Mouse (Mus musculus) limb, embryonic 14.5 days (tissue): ENCODE results near the gene Vmn1r206. TPM values are rescaled to one million over a fixed set of nuclear protein-coding genes. Genes with fewer than 3 reads are reported as not detected.
"Not testable (repeated sequence)": the region's sequence is repeated elsewhere in the genome, so short reads cannot be mapped to it uniquely, and the experiment has no call there.

Source experiments
- ATAC-seq: fragments of 200-750 bp; cut with Nextera tagmentation; 2 replicates; pipeline ENCODE4 v1.8.0; 2017; ENCODE audit warnings: low read depth, moderate number of reproducible peaks, moderate TSS enrichment; ENCODE audit not compliant: low FRiP score
- DNase-seq: peaks from one replicate; pipeline ENCODE4 v3.0.0-alpha.2; 2015; ENCODE audit warnings: low spot score
- H3K27ac ChIP-seq: fragments of 300-500 bp; sonication (generic); replicated peaks from 2 replicates; pipeline ENCODE4 v1.5.1; 2014; ENCODE audit warnings: low read depth, mild to moderate bottlenecking, low read length, moderate library complexity, mixed read lengths
- H3K27me3 ChIP-seq: fragments of 300-500 bp; sonication (generic); 2 replicates; pipeline ENCODE4 v1.6.1; 2014; ENCODE audit warnings: low read length, mixed read lengths; ENCODE audit not compliant: control insufficient read depth, insufficient read depth
- H3K36me3 ChIP-seq: fragments of 300-500 bp; sonication (generic); 2 replicates; pipeline ENCODE4 v1.6.1; 2014; ENCODE audit warnings: mild to moderate bottlenecking, low read length, moderate library complexity, mixed read lengths; ENCODE audit not compliant: control insufficient read depth, insufficient read depth
- H3K4me1 ChIP-seq: fragments of 300-500 bp; sonication (generic); 2 replicates; pipeline ENCODE4 v1.6.1; 2014; ENCODE audit warnings: antibody characterized with exemption, low read length, mixed read lengths; ENCODE audit not compliant: control insufficient read depth, insufficient read depth
- H3K4me2 ChIP-seq: fragments of 300-500 bp; sonication (generic); replicated peaks from 2 replicates; pipeline ENCODE4 v1.6.1; 2014; ENCODE audit warnings: low read depth, mild to moderate bottlenecking, low read length, moderate library complexity; ENCODE audit not compliant: severe bottlenecking
- H3K4me3 ChIP-seq: fragments of 300-500 bp; sonication (generic); replicated peaks from 2 replicates; pipeline ENCODE4 v1.5.1; 2014; ENCODE audit warnings: low read length
- H3K9ac ChIP-seq: fragments of 300-500 bp; sonication (generic); 2 replicates; pipeline ENCODE4 v1.6.1; 2014; ENCODE audit warnings: mild to moderate bottlenecking, low read depth, low read length, moderate library complexity; ENCODE audit not compliant: severe bottlenecking
- H3K9me3 ChIP-seq: fragments of 300-500 bp; sonication (generic); 2 replicates; pipeline ENCODE4 v1.6.1; 2016; ENCODE audit warnings: low read length; ENCODE audit not compliant: control insufficient read depth
- POLR2A ChIP-seq: fragments of 200-500 bp; IDR thresholded peaks from 2 replicates; pipeline ENCODE4 v1.8.0; 2012; ENCODE audit warnings: inconsistent platforms, mild to moderate bottlenecking, moderate library complexity, borderline replicate concordance; ENCODE audit not compliant: insufficient read depth, insufficient read length; ENCODE audit errors: extremely low read depth
- WGBS: fragments of 180-500 bp; shearing (Covaris S2); extraction: QIAGEN DNeasy Blood & Tissue Kit; methylation state at CpG from one replicate; pipeline ENCODE4 v1.1.7; 2014; 5-methylcytosine and 5-hydroxymethylcytosine counted together
- polyA plus RNA-seq, 2 experiments: library from polyadenylated mRNA; depleted of rRNA in 1 of 2; stranded (reverse) in 1 of 2; unstranded in 1 of 2; fragments of >200 nt; fragmentation: Nextera tagmentation in 1 of 2; extraction: Ambion mirVana in 1 of 2; gene quantifications; 2 replicates each; pipeline versions ENCODE4 v1.2.1 to v1.2.3; 2012 to 2014

Vmn1r206 gene
- polyA plus RNA-seq (2012; rRNA removed) (not detected in 2 replicates), polyA plus RNA-seq (2014; fragmentation: Nextera tagmentation; extraction: Ambion mirVana) (not detected in 2 replicates)

- not testable (repeated sequence) for DNase-seq, H3K9ac ChIP-seq, H3K27me3 ChIP-seq, H3K4me3 ChIP-seq, ATAC-seq, H3K4me2 ChIP-seq, H3K27ac ChIP-seq, H3K9me3 ChIP-seq, H3K36me3 ChIP-seq, H3K4me1 ChIP-seq
Observed at GRCm38 (mm10) chr13:22624151-22624550, at the start of gene Vmn1r206. Gene Vmn1r206, minus strand, starts transcription at chr13:22624251.

- Histone ChIP-seq H3K27me3 (no peaks in the 10 kb centered on the region), H3K36me3 (no peaks in the 10 kb centered on the region), H3K9me3 (no peaks in the 10 kb centered on the region), H3K4me1 (no peaks in the 10 kb centered on the region), H3K4me3 (no peak within 1 kb of the TSS), H3K9ac (no peak within 1 kb of the TSS), H3K27ac (no peak within 1 kb of the TSS), H3K4me2 (no peak within 1 kb of the TSS)
- 86% methylated on average over 3 of the region's 3 CpGs for WGBS
- no peak for TF ChIP-seq POLR2A
- no peak for ATAC-seq
- DNase-seq, result no peak
Observed at GRCm38 (mm10) chr13:22592900-22593299, 31.2 kb downstream of the Vmn1r206 start, which contains the start of gene Vmn1r205. Gene Vmn1r205, minus strand, starts transcription at chr13:22593000.

GRCm38 (mm10) chr13:22583336-22583735 is 40.7 kb downstream of the Vmn1r206 start:
- not testable (repeated sequence) for H3K4me3 ChIP-seq, ATAC-seq, H3K36me3 ChIP-seq, H3K27me3 ChIP-seq, H3K27ac ChIP-seq, H3K4me2 ChIP-seq, H3K9me3 ChIP-seq, H3K9ac ChIP-seq, H3K4me1 ChIP-seq, DNase-seq
- 79% methylated on average over 14 of the region's 14 CpGs for WGBS

GRCm38 (mm10) chr13:22574911-22575310 is 49.1 kb downstream of the Vmn1r206 start:
- not testable (repeated sequence) for H3K4me2 ChIP-seq, H3K27ac ChIP-seq, H3K27me3 ChIP-seq, DNase-seq, H3K9me3 ChIP-seq, H3K4me3 ChIP-seq, H3K4me1 ChIP-seq, H3K9ac ChIP-seq, H3K36me3 ChIP-seq, ATAC-seq
- WGBS, result 66% methylated on average over 3 of the region's 3 CpGs

Other genes starting within 250 kb of the Vmn1r206 start
- not detected in 2 replicates for gene Vmn1r199, start 244.4 kb downstream of the Vmn1r206 start, polyA plus RNA-seq (2012; rRNA removed)
- gene Vmn1r199, start 244.4 kb downstream of the Vmn1r206 start, polyA plus RNA-seq (2014; fragmentation: Nextera tagmentation; extraction: Ambion mirVana), result not detected in 2 replicates
- not detected in 2 replicates for gene Vmn1r200, start 233.9 kb downstream of the Vmn1r206 start, polyA plus RNA-seq (2012; rRNA removed)
- not detected in 2 replicates for gene Vmn1r200, start 233.9 kb downstream of the Vmn1r206 start, polyA plus RNA-seq (2014; fragmentation: Nextera tagmentation; extraction: Ambion mirVana)
- gene Vmn1r201, start 152.3 kb downstream of the Vmn1r206 start, polyA plus RNA-seq (2012; rRNA removed), result not detected in 2 replicates
- not detected in 2 replicates for gene Vmn1r201, start 152.3 kb downstream of the Vmn1r206 start, polyA plus RNA-seq (2014; fragmentation: Nextera tagmentation; extraction: Ambion mirVana)
- gene Vmn1r202, start 118.9 kb downstream of the Vmn1r206 start, polyA plus RNA-seq (2012; rRNA removed), result 0.01 TPM in 2 replicates
- gene Vmn1r202, start 118.9 kb downstream of the Vmn1r206 start, polyA plus RNA-seq (2014; fragmentation: Nextera tagmentation; extraction: Ambion mirVana), result not detected in 2 replicates
- not detected in 2 replicates for gene Vmn1r203, start 106.1 kb downstream of the Vmn1r206 start, polyA plus RNA-seq (2012; rRNA removed)
- gene Vmn1r203, start 106.1 kb downstream of the Vmn1r206 start, polyA plus RNA-seq (2014; fragmentation: Nextera tagmentation; extraction: Ambion mirVana), result not detected in 2 replicates
- not detected in 2 replicates for gene Vmn1r204, start 71.1 kb downstream of the Vmn1r206 start, polyA plus RNA-seq (2012; rRNA removed)
- not detected in 2 replicates for gene Vmn1r204, start 71.1 kb downstream of the Vmn1r206 start, polyA plus RNA-seq (2014; fragmentation: Nextera tagmentation; extraction: Ambion mirVana)
- gene Vmn1r205, start 31.3 kb downstream of the Vmn1r206 start, polyA plus RNA-seq (2012; rRNA removed), result not detected in 2 replicates
- gene Vmn1r205, start 31.3 kb downstream of the Vmn1r206 start, polyA plus RNA-seq (2014; fragmentation: Nextera tagmentation; extraction: Ambion mirVana), result not detected in 2 replicates
- gene Vmn1r207-ps, start 105.4 kb upstream of the Vmn1r206 start, polyA plus RNA-seq (2012; rRNA removed), result not detected in 2 replicates
- gene Vmn1r207-ps, start 105.4 kb upstream of the Vmn1r206 start, polyA plus RNA-seq (2014; fragmentation: Nextera tagmentation; extraction: Ambion mirVana), result not detected in 2 replicates
- gene Vmn1r208, start 153.1 kb upstream of the Vmn1r206 start, polyA plus RNA-seq (2012; rRNA removed), result not detected in 2 replicates
- gene Vmn1r208, start 153.1 kb upstream of the Vmn1r206 start, polyA plus RNA-seq (2014; fragmentation: Nextera tagmentation; extraction: Ambion mirVana), result not detected in 2 replicates
- gene Vmn1r209, start 185.4 kb upstream of the Vmn1r206 start, polyA plus RNA-seq (2012; rRNA removed), result not detected in 2 replicates
- not detected in 2 replicates for gene Vmn1r209, start 185.4 kb upstream of the Vmn1r206 start, polyA plus RNA-seq (2014; fragmentation: Nextera tagmentation; extraction: Ambion mirVana)
- gene Vmn1r210, start 207.1 kb upstream of the Vmn1r206 start, polyA plus RNA-seq (2012; rRNA removed), result not detected in 2 replicates
- gene Vmn1r210, start 207.1 kb upstream of the Vmn1r206 start, polyA plus RNA-seq (2014; fragmentation: Nextera tagmentation; extraction: Ambion mirVana), result not detected in 2 replicates
- not detected in 2 replicates for gene Vmn1r211, start 233.3 kb upstream of the Vmn1r206 start, polyA plus RNA-seq (2012; rRNA removed)
- gene Vmn1r211, start 233.3 kb upstream of the Vmn1r206 start, polyA plus RNA-seq (2014; fragmentation: Nextera tagmentation; extraction: Ambion mirVana), result not detected in 2 replicates